Mouse (Mus musculus) neutrophil, adult 59 days (primary cell): Measurements from ENCODE around the gene Vmn2r47. TPM values are rescaled to one million over a fixed set of nuclear protein-coding genes. Genes with fewer than 3 reads are reported as not detected.

ENCODE experiments used
- total RNA-seq, 2 experiments: library from RNA; stranded (reverse); gene quantifications; 1 replicate in 1 of 2; 2 replicates in 1 of 2; pipeline ENCODE4 v1.2.4; 2023

Gene Vmn2r47
- total RNA-seq, result not detected

DNA sequence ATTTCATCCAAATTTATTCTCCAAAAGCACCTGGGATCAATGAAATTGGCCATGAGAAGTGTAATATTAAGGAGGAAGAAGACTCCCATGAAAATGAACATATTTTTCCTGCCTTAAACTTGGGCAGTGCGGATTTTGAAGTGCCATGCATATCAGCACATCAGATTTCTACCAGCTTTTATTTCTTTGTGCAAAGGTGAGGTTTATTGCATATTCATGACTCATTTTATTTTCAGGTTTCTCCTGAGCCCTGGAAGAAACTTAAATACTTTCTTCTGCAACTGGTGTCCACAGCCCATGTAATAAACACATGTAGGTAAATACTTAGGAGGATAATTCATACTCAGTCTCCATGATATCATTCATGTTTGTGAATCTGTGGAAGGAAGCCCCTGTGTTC is at the start of gene Vmn2r47:
Vmn2r47 (minus strand) TSS at position 101 of the 400 bp plus-strand sequence.

DNA sequence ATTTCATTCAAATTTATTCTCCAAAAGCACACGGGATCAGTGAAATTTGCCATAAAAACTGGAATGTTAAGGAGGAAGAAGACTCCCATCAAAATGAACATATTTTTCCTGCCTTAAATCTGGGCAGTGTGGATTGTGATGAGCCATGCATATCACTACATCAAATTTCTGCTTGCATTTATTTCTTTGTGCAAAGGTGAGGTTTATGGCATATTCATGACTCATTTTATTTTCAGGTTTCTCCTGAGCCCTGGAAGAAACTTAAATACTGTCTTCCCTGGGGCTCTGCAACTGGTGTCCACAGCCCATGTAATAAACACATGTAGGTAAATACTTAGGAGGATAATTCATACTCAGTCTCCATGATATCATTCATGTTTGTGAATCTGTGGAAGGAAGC is 70.7 kb downstream of the Vmn2r47 start, which contains the start of gene Vmn2r46:
Vmn2r46 (minus strand) TSS at position 101 of the 400 bp plus-strand sequence.

Other genes with a start within 250 kb of the Vmn2r47 start
- gene Vmn2r46, start 70.8 kb downstream of the Vmn2r47 start, total RNA-seq, result not detected
- gene Vmn2r48, start 112.3 kb upstream of the Vmn2r47 start, total RNA-seq, result not detected
- not detected for gene Vmn2r49, start 150.9 kb upstream of the Vmn2r47 start, total RNA-seq
- gene Vmn2r50, start 212.0 kb upstream of the Vmn2r47 start, total RNA-seq, result not detected